Mouse (Mus musculus) midbrain, embryonic 12.5 days (tissue): ENCODE data around the gene Slc37a1. TPM values are rescaled to one million over a fixed set of nuclear protein-coding genes. Genes with fewer than 3 reads are reported as not detected.
A peak's percentile ranks its signal among the peaks of the same experiment; 100 is the strongest.

Experiments used
- ATAC-seq: fragments of 200-750 bp; cut with Nextera tagmentation; 2 replicates; pipeline ENCODE4 v1.8.0; 2017; ENCODE audit warnings: low read depth, moderate TSS enrichment, moderate library complexity; ENCODE audit not compliant: low FRiP score
- H3K27ac ChIP-seq: fragments of 300-500 bp; sonication (generic); replicated peaks from 2 replicates; pipeline ENCODE4 v1.5.1; 2016; ENCODE audit warnings: mild to moderate bottlenecking
- H3K27me3 ChIP-seq: fragments of 300-500 bp; sonication (generic); 2 replicates; pipeline ENCODE4 v1.6.1; 2016; ENCODE audit warnings: mild to moderate bottlenecking
- H3K36me3 ChIP-seq: fragments of 300-500 bp; sonication (generic); 2 replicates; pipeline ENCODE4 v1.6.1; 2016
- H3K4me1 ChIP-seq: fragments of 300-500 bp; sonication (generic); 2 replicates; pipeline ENCODE4 v1.6.1; 2016
- H3K4me2 ChIP-seq: fragments of 300-500 bp; sonication (generic); replicated peaks from 2 replicates; pipeline ENCODE4 v1.6.1; 2016; ENCODE audit warnings: mild to moderate bottlenecking, moderate library complexity
- H3K4me3 ChIP-seq: fragments of 300-500 bp; sonication (generic); 2 replicates; pipeline ENCODE4 v1.5.1; 2016; ENCODE audit warnings: mild to moderate bottlenecking
- H3K9ac ChIP-seq: fragments of 300-500 bp; sonication (generic); replicated peaks from 2 replicates; pipeline ENCODE4 v1.6.1; 2016; ENCODE audit warnings: mild to moderate bottlenecking, moderate library complexity
- H3K9me3 ChIP-seq: fragments of 300-500 bp; sonication (generic); 2 replicates; pipeline ENCODE4 v1.6.1; 2016; ENCODE audit warnings: mild to moderate bottlenecking
- WGBS: fragments of 180-500 bp; shearing (Covaris S2); methylation state at CpG from one replicate; pipeline ENCODE4 v1.1.7; 2016; 5-methylcytosine and 5-hydroxymethylcytosine counted together
- polyA plus RNA-seq: library from polyadenylated mRNA; unstranded; fragments of >200 nt; fragmentation: Nextera tagmentation; extraction: Ambion mirVana; gene quantifications from 2 replicates; pipeline ENCODE4 v1.2.1, GENCODE M21; 2016

Gene Slc37a1
- polyA plus RNA-seq, 1 experiment from 2014 or later: 9.3 TPM

DNA sequence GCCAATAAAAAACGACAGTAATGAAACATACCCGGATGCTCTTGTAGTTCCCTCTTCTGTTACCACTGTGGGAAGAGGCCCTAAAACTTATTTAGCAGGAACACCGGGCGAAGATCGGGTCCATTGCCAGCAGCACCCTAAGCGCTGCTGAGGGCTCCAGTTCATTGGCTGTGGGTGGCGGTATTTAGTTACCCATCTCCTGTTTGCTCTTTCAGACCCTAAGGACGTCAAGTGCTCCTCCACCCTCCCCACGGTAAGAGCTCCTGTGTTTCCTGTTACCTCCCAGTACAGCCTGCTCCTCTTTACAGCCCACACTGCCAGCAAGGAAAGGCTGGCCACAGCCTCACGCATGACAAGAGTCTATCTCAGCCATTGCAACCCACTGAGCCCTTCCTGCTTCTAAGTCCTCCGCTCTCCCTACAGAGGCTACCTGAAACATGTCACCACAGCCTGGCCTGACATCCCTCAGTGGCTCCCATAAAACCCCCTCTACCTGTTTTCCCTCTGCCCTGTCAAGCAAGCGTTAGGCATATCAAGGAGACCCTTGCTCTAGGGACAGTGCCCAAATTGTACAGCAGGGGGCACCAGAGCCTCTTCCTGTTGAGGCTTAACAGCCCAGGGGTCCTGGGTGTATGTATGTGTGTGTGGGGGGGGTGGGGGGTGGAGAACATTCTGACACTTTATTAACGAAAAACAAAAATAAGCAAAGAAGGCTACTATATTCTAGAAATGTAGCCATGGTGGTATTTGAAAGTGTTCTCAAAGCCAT lies 39.0 kb downstream of the Slc37a1 start:
- no peaks in the 10 kb centered on the region for H3K9me3 ChIP-seq
- no peaks in the 10 kb centered on the region for H3K27me3 ChIP-seq
- no peak overlapping the region for H3K4me2 ChIP-seq
- H3K4me1 ChIP-seq: peaks cover 16% of the 10 kb centered on the region
- no peaks in the 10 kb centered on the region for H3K36me3 ChIP-seq
- H3K9ac ChIP-seq: no peak overlapping the region
- H3K4me3 ChIP-seq: no peak overlapping the region
- no peak for ATAC-seq
- 75% methylated on average over 13 of the region's 13 CpGs for WGBS
- H3K27ac ChIP-seq: no peak overlapping the region

DNA sequence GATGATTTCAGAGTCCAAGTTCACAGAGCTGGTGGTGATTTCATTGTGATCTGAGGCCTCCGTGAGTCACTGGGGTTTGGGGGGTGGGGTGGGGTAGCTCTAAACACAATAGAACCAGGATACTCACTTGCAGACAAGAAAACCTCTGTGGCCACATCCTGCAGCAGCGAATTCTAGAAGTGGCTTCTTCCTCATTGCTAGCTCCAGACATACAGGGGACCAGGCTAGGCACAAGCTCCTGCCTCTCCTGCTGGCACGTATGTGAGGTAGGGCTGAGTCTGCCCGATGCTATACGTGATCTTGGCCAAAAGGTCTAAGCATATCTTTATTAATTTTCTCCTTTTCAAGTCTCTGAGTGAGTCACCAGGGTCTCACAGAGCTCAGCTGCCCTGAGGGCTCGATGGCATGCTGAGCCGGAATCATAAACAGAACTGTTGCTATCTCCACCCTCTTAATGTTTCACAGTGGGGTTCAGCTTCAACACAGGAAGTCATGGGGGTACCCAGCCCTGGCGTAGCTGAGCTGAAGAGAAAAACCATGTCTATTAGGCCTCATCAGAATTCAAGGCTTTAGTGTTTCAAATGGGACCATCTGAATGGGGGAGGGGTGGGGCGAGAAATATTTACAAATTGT lies 39.7 kb downstream of the Slc37a1 start:
- no peak for ATAC-seq
- Histone ChIP-seq H3K4me3 (no peak overlapping the region), H3K4me2 (no peak overlapping the region), H3K36me3 (no peaks in the 10 kb centered on the region), H3K27me3 (no peaks in the 10 kb centered on the region), H3K9ac (no peak overlapping the region), H3K4me1 (peaks cover 16% of the 10 kb centered on the region), H3K27ac (peak overlapping the region; percentile 15; the same call in 1 of the 2 replicates), H3K9me3 (no peaks in the 10 kb centered on the region)
- 43% methylated on average over 9 of the region's 9 CpGs for WGBS

DNA sequence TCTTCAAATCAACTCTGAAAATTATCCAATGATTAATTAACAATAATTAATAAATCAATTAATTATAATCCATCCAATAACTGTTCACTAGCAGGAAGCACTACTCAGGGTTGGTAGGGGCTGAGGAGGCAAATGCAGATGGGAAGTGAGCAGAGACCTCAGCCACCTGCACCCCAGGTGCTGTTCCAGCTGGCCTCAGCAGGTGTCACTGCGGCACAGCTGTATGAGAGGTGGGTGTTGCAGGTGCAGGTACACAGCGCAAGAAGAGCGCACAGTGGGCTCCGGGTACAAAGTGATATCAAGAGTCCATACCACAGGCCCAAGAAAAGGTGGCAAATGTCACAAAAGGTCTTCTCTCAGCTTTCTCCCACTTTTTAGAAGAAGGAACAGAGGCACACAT lies 41.9 kb downstream of the Slc37a1 start:
- no peak overlapping the region for H3K27ac ChIP-seq
- no peak overlapping the region for H3K4me2 ChIP-seq
- H3K4me1 ChIP-seq: peaks cover 16% of the 10 kb centered on the region
- no peak overlapping the region; the same call in 1 of the 2 replicates for H3K9ac ChIP-seq
- ATAC-seq: no peak
- no peaks in the 10 kb centered on the region for H3K27me3 ChIP-seq
- no peak overlapping the region for H3K4me3 ChIP-seq
- H3K9me3 ChIP-seq: no peaks in the 10 kb centered on the region
- WGBS: 78% methylated on average over 4 of the region's 4 CpGs
- H3K36me3 ChIP-seq: no peaks in the 10 kb centered on the region

DNA sequence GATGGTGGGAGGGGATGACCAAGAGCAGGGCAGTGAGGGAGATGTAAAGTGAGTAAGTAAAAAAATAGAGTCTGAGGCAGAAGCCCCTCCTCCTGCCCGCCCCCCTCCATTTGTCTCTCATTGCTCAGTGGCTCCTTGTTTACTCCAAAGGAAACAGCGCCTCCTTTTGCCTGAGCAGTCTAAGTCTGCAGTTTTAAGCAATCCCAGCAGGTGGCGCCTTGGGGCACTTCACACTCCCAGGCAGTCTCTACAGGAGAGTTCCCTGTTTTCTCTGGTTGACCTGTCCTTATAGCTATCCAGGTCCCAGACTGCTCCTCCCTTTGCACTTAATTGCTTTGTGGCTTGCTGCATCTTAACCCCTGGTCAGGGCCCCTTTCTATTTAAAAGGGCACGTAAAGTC lies 44.0 kb downstream of the Slc37a1 start:
- H3K4me2 ChIP-seq: no peak overlapping the region
- H3K4me3 ChIP-seq: no peak overlapping the region
- no peaks in the 10 kb centered on the region for H3K27me3 ChIP-seq
- peaks cover 16% of the 10 kb centered on the region for H3K4me1 ChIP-seq
- H3K9me3 ChIP-seq: no peaks in the 10 kb centered on the region
- H3K27ac ChIP-seq: no peak overlapping the region
- H3K9ac ChIP-seq: no peak overlapping the region
- H3K36me3 ChIP-seq: no peaks in the 10 kb centered on the region
- 34% methylated on average over 4 of the region's 4 CpGs for WGBS
- ATAC-seq: no peak

DNA sequence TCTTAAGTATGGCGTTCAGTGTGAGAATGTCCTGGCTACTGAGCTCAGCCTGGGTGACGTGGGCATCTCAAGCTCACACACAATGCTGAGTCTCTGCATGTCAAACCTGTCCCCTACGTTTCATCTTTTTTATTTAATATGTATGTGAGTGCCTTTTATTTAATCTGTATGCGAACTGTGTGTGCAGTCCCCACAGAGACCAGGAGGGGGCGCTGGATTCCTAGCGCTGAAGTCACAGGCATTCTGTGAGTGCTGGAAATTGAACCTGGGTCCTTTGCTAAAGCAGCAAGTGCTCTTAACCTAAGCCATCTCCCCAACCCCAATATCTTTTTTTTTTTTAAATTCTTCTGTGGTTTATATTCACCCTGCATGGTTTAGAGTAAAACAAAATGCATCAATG lies 44.7 kb downstream of the Slc37a1 start:
- Histone ChIP-seq H3K4me2 (no peak overlapping the region), H3K4me1 (peaks cover 14% of the 10 kb centered on the region), H3K9ac (no peak overlapping the region), H3K9me3 (no peaks in the 10 kb centered on the region), H3K27ac (no peak overlapping the region), H3K36me3 (no peaks in the 10 kb centered on the region), H3K27me3 (no peaks in the 10 kb centered on the region), H3K4me3 (no peak overlapping the region)
- no peak for ATAC-seq
- 88% methylated on average over 6 of the region's 6 CpGs for WGBS

DNA sequence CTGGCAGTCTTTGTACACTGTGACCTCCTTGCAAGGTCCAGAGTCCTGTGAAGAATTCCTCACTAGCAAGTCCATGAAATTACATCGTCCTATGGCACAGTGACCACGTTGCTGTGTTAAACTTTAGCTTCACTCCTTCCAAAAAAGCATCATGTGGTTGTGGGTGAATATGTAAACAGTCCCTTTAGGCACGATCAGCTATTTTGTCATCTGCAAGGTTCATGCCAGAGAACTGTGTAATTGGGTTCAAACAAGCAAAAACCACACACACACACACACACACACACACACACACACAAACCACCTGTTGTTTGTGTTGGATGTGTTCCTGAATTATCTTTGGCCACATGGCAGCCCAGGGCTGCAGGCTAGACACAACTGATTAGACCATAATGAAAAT lies 45.3 kb downstream of the Slc37a1 start:
- Histone ChIP-seq H3K36me3 (no peaks in the 10 kb centered on the region), H3K27me3 (no peaks in the 10 kb centered on the region), H3K4me1 (peaks cover 7% of the 10 kb centered on the region), H3K27ac (no peak overlapping the region), H3K4me2 (no peak overlapping the region), H3K9ac (no peak overlapping the region), H3K9me3 (no peaks in the 10 kb centered on the region), H3K4me3 (no peak overlapping the region)
- ATAC-seq: no peak
- WGBS: 74% methylated on average over 3 of the region's 3 CpGs

DNA sequence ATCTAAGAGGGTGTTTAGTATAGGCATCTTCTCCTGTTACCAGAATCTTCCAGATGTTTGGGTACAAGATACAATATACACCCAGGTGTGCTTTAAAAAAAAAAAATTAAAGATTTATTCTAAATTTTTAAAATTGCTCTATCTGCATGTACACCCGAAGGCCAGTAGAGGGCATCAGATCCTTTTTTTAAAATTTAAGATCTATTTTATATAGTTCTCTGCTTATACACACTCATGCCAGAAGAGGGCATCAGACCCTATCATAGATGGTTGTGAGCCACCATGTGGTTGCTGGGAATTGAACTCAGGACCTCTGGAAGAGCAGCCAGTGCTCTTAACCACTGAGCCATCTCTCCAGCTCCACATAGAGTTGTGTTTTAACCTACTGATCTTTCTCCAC lies 45.7 kb downstream of the Slc37a1 start:
- Histone ChIP-seq H3K4me1 (peaks cover 3% of the 10 kb centered on the region), H3K9me3 (no peaks in the 10 kb centered on the region), H3K4me3 (no peak overlapping the region), H3K27ac (no peak overlapping the region), H3K9ac (no peak overlapping the region), H3K36me3 (no peaks in the 10 kb centered on the region), H3K4me2 (no peak overlapping the region), H3K27me3 (no peaks in the 10 kb centered on the region)
- ATAC-seq: no peak
- WGBS: 37% methylated on average over 1 of the region's 1 CpGs

DNA sequence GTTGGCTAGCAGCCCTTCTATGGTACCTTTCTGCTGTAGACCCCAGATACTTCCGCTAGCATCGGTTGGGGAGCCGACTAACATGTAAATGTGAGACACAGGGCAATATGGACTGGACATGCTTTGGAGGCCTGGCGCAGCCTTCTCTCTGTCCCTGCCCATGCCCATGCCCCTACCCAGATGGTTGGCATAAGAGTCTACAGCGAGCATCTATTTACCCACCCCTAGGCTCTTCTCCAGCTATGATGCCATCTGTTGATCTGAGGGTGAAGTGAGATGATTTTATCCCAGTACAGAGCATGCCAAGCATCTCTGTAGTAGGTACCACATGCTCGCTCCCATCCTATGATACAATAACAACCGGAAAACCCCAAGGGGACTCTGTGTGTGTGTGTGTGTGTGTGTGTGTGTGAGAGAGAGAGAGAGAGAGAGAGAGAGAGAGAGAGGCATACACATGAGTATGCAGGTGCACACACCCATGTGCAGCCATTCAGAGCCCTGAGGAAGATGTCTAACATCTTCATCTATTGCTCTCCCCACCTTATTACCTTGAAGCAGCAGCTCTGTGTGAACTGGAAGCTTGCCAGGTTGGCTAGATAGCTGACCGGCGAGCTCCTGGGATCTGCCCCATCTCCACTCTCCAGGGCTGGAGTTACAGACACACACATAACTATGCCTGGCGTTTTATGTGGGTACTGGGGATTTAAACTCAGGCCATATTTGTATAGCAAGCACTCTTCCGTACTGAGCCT lies 48.1 kb downstream of the Slc37a1 start:
- Histone ChIP-seq H3K9ac (no peak overlapping the region), H3K27ac (no peak overlapping the region), H3K27me3 (no peaks in the 10 kb centered on the region), H3K9me3 (no peaks in the 10 kb centered on the region), H3K4me3 (no peak overlapping the region), H3K4me1 (no peaks in the 10 kb centered on the region), H3K4me2 (no peak overlapping the region), H3K36me3 (no peaks in the 10 kb centered on the region)
- no peak for ATAC-seq
- 92% methylated on average over 11 of the region's 11 CpGs for WGBS

DNA sequence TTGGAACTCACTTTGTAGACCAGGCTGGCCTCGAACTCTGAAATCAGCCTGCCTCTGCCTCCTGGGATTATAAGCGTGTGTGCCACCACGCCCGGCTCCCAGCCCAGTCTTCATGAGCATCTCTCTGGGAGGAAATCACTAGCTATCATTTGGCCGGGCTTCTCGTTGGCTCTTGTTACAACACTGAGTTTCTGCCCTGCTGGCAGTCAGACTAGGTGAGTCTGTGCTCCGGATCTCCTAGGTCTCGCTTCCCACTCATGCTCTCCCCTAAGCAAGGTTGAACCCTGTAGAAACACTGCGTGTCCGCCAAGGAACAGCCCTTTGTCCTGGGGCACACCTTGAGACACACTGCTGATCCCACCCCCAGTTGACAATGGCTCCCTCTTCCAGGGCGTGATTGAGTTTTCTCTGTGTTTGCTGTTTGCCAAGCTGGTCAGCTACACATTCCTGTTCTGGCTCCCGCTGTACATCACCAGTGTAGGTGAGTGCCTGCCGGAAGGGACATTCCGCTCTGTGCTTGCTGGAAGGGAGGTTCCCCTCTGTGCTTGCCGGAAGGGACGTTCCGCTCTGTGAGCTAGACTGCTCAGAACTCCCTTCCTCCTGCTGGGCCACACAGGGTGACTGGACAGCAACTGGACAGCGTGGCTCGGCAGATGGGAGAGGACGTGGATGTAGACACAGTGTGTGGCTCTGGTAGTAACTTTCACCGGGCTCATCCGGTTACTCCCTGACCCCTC lies 48.9 kb downstream of the Slc37a1 start:
- Histone ChIP-seq H3K4me3 (no peak overlapping the region), H3K27me3 (no peaks in the 10 kb centered on the region), H3K9me3 (no peaks in the 10 kb centered on the region), H3K27ac (no peak overlapping the region), H3K4me1 (no peaks in the 10 kb centered on the region), H3K36me3 (no peaks in the 10 kb centered on the region), H3K4me2 (no peak overlapping the region), H3K9ac (no peak overlapping the region)
- no peak for ATAC-seq
- 81% methylated on average over 22 of the region's 22 CpGs for WGBS

DNA sequence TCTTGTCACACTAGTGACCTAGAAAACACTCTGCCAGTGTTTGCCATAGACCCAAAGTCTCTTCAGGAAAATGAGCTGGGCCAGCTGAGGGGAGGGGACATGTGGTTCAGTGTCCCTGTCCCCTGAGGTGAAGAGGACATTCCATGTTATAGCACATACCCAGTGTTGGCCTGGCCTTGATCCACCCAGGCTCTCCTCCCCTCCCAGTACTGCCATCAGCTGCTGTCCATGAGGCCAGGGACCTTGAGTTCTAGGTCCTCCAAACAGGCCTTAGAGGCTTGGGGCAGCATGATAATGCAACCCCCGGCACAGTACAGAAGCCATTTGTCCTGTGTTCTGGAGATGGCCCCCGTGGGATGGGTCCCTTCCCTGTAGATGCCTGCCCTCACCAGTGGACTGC lies 53.2 kb downstream of the Slc37a1 start:
- Histone ChIP-seq H3K4me3 (no peak overlapping the region), H3K36me3 (no peaks in the 10 kb centered on the region), H3K4me1 (0 out of 2 replicates have a peak, but pooled peaks cover 6% of the 10 kb centered on the region), H3K27me3 (no peaks in the 10 kb centered on the region), H3K4me2 (no peak overlapping the region), H3K27ac (no peak overlapping the region), H3K9me3 (no peaks in the 10 kb centered on the region), H3K9ac (no peak overlapping the region)
- no peak for ATAC-seq
- WGBS: 75% methylated on average over 2 of the region's 2 CpGs

DNA sequence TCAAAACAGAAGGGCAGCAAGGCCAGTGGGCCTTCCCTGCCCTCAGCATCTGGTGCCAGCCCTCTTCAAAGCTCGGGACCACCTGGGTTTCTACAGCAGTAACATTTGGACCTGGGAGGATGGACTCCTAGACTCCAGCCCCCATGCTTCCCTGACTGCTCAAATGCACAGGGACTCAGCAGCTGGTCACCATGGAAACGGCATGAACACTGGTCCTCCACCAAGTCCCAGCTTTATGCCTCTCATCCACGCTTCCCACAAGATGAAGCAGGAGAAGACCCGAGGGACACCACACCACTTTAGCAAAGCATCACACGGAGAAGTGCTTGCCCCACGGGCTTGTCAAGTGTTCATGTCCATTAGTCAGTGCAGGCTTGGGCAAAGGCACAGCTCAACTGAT lies 55.6 kb downstream of the Slc37a1 start:
- H3K9ac ChIP-seq: no peak overlapping the region
- H3K9me3 ChIP-seq: no peaks in the 10 kb centered on the region
- 57% methylated on average over 6 of the region's 6 CpGs for WGBS
- no peak for ATAC-seq
- H3K36me3 ChIP-seq: no peaks in the 10 kb centered on the region
- H3K4me1 ChIP-seq: 0 out of 2 replicates have a peak, but pooled peaks cover 6% of the 10 kb centered on the region
- H3K27ac ChIP-seq: no peak overlapping the region
- H3K4me3 ChIP-seq: no peak overlapping the region
- H3K4me2 ChIP-seq: no peak overlapping the region
- no peaks in the 10 kb centered on the region for H3K27me3 ChIP-seq
